Mouse (Mus musculus) lung, adult 2 months (tissue): ENCODE measurements around the gene Mael.
A peak's percentile ranks its signal among the peaks of the same experiment; 100 is the strongest.

Experiments
- CTCF ChIP-seq: fragments of 200-500 bp; IDR thresholded peaks from 2 replicates; pipeline ENCODE4 v1.5.1; 2011; ENCODE audit warnings: mild to moderate bottlenecking, low read length, control low read depth; ENCODE audit not compliant: insufficient read depth
- POLR2A ChIP-seq: fragments of 200-500 bp; IDR thresholded peaks from 2 replicates; pipeline ENCODE4 v1.6.1; 2011; ENCODE audit warnings: low read depth, mild to moderate bottlenecking, control low read depth, low read length, borderline replicate concordance; ENCODE audit errors: extremely low read depth

GRCm38 (mm10) chr1:166214181-166214580, 24.4 kb downstream of the Mael start:
- TF ChIP-seq CTCF (peak; percentile 5; the same call in 1 of the 2 replicates), POLR2A (no peak)
